Mouse (Mus musculus): ENCODE measurements around the gene Tbck. TPM values are rescaled to one million over a fixed set of nuclear protein-coding genes. Genes with fewer than 3 reads are reported as not detected.

The Tbck gene
- total RNA-seq, 2 experiments from 2014 or later = 23.4 to 23.7 TPM

GRCm38 (mm10) chr3:132831179-132831873, 147.4 kb downstream of the Tbck start:
- DNase-seq = no peak

- no peak for DNase-seq
Measured at GRCm38 (mm10) chr3:132835118-132835794, 151.3 kb downstream of the Tbck start.

- no peak for DNase-seq
Measured at GRCm38 (mm10) chr3:132837134-132837533, 153.2 kb downstream of the Tbck start.

- no peak for DNase-seq
Measured at GRCm38 (mm10) chr3:132838656-132839417, 154.9 kb downstream of the Tbck start.

- DNase-seq = no peak
Measured at GRCm38 (mm10) chr3:132839516-132839915, 155.6 kb downstream of the Tbck start.

- DNase-seq = no peak
Measured at GRCm38 (mm10) chr3:132842676-132843075, 158.7 kb downstream of the Tbck start.

- DNase-seq = no peak
Measured at GRCm38 (mm10) chr3:132849669-132850068, 165.7 kb downstream of the Tbck start.

GRCm38 (mm10) chr3:132850431-132850830, 166.5 kb downstream of the Tbck start:
- no peak for DNase-seq

GRCm38 (mm10) chr3:132851417-132851816, 167.5 kb downstream of the Tbck start:
- no peak for DNase-seq

- DNase-seq = peak in 1 of 2 experiments; percentile 26
Measured at GRCm38 (mm10) chr3:132851841-132852728, 168.1 kb downstream of the Tbck start.

GRCm38 (mm10) chr3:132854271-132854670, 170.3 kb downstream of the Tbck start:
- DNase-seq = no peak

GRCm38 (mm10) chr3:132855458-132856212, 171.7 kb downstream of the Tbck start:
- DNase-seq = no peak

GRCm38 (mm10) chr3:132856651-132857050, 172.7 kb downstream of the Tbck start:
- DNase-seq = peak in 1 of 2 experiments; percentile 27

GRCm38 (mm10) chr3:132858849-132859248, 174.9 kb downstream of the Tbck start:
- peak in 1 of 2 experiments; percentile 8 for DNase-seq

GRCm38 (mm10) chr3:132859573-132859972, 175.6 kb downstream of the Tbck start:
- no peak for DNase-seq

- no peak for DNase-seq
Measured at GRCm38 (mm10) chr3:132860796-132861195, 176.9 kb downstream of the Tbck start.

- no peak for DNase-seq
Measured at GRCm38 (mm10) chr3:132863843-132864242, 179.9 kb downstream of the Tbck start.

GRCm38 (mm10) chr3:132864329-132864919, 180.5 kb downstream of the Tbck start:
- no peak for DNase-seq

- DNase-seq = no peak
Measured at GRCm38 (mm10) chr3:132864986-132865385, 181.0 kb downstream of the Tbck start.

- no peak for DNase-seq
Measured at GRCm38 (mm10) chr3:132865596-132865995, 181.7 kb downstream of the Tbck start.

GRCm38 (mm10) chr3:132866984-132867383, 183.0 kb downstream of the Tbck start:
- DNase-seq = no peak
